Mouse (Mus musculus) liver, adult 2 months (tissue): ENCODE results near the gene Nr4a3.

Source experiments
- CTCF ChIP-seq: fragments of 200-500 bp; IDR thresholded peaks from 2 replicates; pipeline ENCODE4 v1.5.1; 2011; ENCODE audit warnings: low read depth, low read length, control low read depth
- POLR2A ChIP-seq: fragments of 200-500 bp; IDR thresholded peaks from 2 replicates; pipeline ENCODE4 v1.6.1; 2011; ENCODE audit warnings: low read length, control low read depth; ENCODE audit not compliant: insufficient read depth; ENCODE audit errors: extremely low read depth

- TF ChIP-seq CTCF (no peak), POLR2A (no peak)
Observed at GRCm38 (mm10) chr4:48087497-48087896, 42.5 kb downstream of the Nr4a3 start.
